Mouse (Mus musculus) midbrain, embryonic 16.5 days (tissue): ENCODE results near the gene Coro7. TPM values are rescaled to one million over a fixed set of nuclear protein-coding genes. Genes with fewer than 3 reads are reported as not detected.

Source experiments
- ATAC-seq: fragments of 200-750 bp; cut with Nextera tagmentation; 2 replicates; pipeline ENCODE4 v1.8.0; 2017; ENCODE audit warnings: moderate TSS enrichment
- H3K27ac ChIP-seq: fragments of 300-500 bp; sonication (generic); 2 replicates; pipeline ENCODE4 v1.5.1; 2014; ENCODE audit warnings: mild to moderate bottlenecking, low read length, mixed read lengths
- H3K27me3 ChIP-seq: fragments of 300-500 bp; sonication (generic); 2 replicates; pipeline ENCODE4 v1.6.1; 2014; ENCODE audit warnings: low read depth, low read length, mixed read lengths; ENCODE audit not compliant: control insufficient read depth, insufficient read depth
- H3K36me3 ChIP-seq: fragments of 300-500 bp; sonication (generic); 2 replicates; pipeline ENCODE4 v1.6.1; 2014; ENCODE audit warnings: mild to moderate bottlenecking, low read length, moderate library complexity, mixed read lengths; ENCODE audit not compliant: control insufficient read depth, insufficient read depth
- H3K4me1 ChIP-seq: fragments of 300-500 bp; sonication (generic); 2 replicates; pipeline ENCODE4 v1.6.1; 2014; ENCODE audit warnings: mild to moderate bottlenecking, low read length, mixed read lengths; ENCODE audit not compliant: control insufficient read depth, insufficient read depth
- H3K4me2 ChIP-seq: fragments of 300-500 bp; sonication (generic); 2 replicates; pipeline ENCODE4 v1.6.1; 2014; ENCODE audit warnings: mild to moderate bottlenecking, low read length, mixed read lengths
- H3K4me3 ChIP-seq: fragments of 300-500 bp; sonication (generic); 2 replicates; pipeline ENCODE4 v1.5.1; 2014; ENCODE audit warnings: low read depth, mild to moderate bottlenecking, low read length, moderate library complexity, mixed read lengths
- H3K9ac ChIP-seq: fragments of 300-500 bp; sonication (generic); 2 replicates; pipeline ENCODE4 v1.6.1; 2014; ENCODE audit warnings: low read depth, low read length, mixed read lengths
- H3K9me3 ChIP-seq: fragments of 300-500 bp; sonication (generic); replicated peaks from 2 replicates; pipeline ENCODE4 v1.6.1; 2014; ENCODE audit warnings: mild to moderate bottlenecking, low read length, mixed read lengths; ENCODE audit not compliant: control insufficient read depth, poor library complexity, severe bottlenecking
- WGBS: fragments of 180-500 bp; shearing (Covaris S2); extraction: QIAGEN DNeasy Blood & Tissue Kit; methylation state at CpG from one replicate; pipeline ENCODE4 v1.1.7; 2014; 5-methylcytosine and 5-hydroxymethylcytosine counted together
- polyA plus RNA-seq: library from polyadenylated mRNA; unstranded; fragments of >200 nt; fragmentation: Nextera tagmentation; extraction: Ambion mirVana; gene quantifications from 2 replicates; pipeline ENCODE4 v1.2.1, GENCODE M21; 2015

The Coro7 gene
- polyA plus RNA-seq, 1 experiment from 2014 or later = 36.4 TPM

DNA sequence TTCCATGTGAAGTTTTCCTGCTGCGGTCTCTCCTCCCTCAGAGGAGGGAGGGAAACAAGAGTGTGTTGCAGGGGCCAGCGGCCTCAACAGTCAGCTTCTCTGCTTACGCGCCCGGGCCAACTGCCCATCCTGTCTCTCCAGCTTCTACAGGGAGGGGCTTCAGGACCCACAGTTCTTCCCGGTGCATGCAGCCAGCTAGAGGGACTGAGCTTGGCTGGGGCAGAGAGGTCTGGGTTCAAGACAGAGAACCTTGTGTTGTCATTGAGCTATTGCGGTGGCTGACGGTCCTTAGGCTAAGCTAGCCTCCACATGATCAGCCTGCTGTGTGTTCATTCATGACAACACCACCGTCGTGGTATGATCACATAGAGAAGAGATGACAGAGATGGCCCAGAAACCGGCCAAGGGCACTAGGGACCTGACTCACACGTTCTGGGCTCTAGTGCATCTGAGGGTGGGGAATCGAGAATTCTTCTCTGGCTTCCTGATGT is 31.9 kb downstream of the Coro7 start:
- no peak for ATAC-seq
- no peaks in the 10 kb centered on the region for H3K27me3 ChIP-seq
- H3K4me1 ChIP-seq = no peaks in the 10 kb centered on the region
- WGBS = 80% methylated on average over 13 of the region's 13 CpGs
- H3K4me3 ChIP-seq = no peak overlapping the region
- H3K27ac ChIP-seq = no peak overlapping the region
- no peak overlapping the region for H3K4me2 ChIP-seq
- H3K9me3 ChIP-seq = no peaks in the 10 kb centered on the region
- H3K9ac ChIP-seq = no peak overlapping the region
- peaks cover 5% of the 10 kb centered on the region; the same call in 1 of the 2 replicates for H3K36me3 ChIP-seq

DNA sequence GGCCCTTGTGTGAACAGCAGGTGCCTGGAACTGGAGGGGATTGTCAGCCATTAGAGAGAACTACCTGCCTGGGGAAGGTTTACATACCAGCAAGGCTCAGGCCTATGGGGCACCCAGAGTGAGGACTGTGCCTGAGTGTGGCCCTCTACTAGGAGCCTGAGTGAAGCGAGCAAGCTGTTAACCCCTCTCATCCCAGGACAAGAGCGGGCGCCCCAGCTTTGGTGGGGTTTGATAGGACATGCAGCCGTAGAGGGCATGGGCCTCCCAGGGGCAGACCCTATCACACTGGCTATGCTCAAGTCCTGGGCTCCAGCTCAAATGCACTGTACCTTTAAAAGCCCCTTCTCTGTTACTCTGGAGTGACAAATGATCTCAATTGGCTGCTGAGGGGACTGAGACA is 32.7 kb downstream of the Coro7 start:
- Histone ChIP-seq H3K4me2 (no peak overlapping the region), H3K4me3 (no peak overlapping the region), H3K36me3 (peaks cover 4% of the 10 kb centered on the region; the same call in 1 of the 2 replicates), H3K4me1 (no peaks in the 10 kb centered on the region; the same call in 1 of the 2 replicates), H3K27ac (no peak overlapping the region), H3K27me3 (no peaks in the 10 kb centered on the region), H3K9ac (no peak overlapping the region), H3K9me3 (no peaks in the 10 kb centered on the region)
- WGBS = 76% methylated on average over 4 of the region's 4 CpGs
- no peak for ATAC-seq

DNA sequence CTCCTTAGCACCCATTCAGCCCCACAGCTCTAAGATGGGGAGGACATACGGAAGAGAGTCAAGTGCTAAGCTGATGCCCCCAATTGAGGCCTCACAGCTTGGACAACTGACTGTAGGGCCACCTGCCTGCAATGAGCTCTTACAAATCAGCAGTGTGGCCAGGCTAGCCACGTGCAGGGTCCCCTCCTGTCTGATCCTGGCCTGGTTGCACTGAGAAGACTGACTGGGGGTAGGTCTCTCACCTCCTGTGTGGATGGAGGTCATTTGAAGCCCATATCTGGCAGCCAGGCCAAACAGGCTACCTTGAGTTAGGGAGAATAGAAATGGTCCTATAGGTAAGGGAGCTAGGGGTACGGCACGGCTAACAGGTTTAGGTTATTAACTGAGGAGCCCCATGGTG is 33.7 kb downstream of the Coro7 start:
- ATAC-seq = no peak
- H3K9me3 ChIP-seq = no peaks in the 10 kb centered on the region
- no peak overlapping the region for H3K27ac ChIP-seq
- WGBS = 80% methylated on average over 4 of the region's 4 CpGs
- peaks cover 2% of the 10 kb centered on the region; the same call in 1 of the 2 replicates for H3K4me1 ChIP-seq
- no peaks in the 10 kb centered on the region for H3K27me3 ChIP-seq
- no peak overlapping the region for H3K9ac ChIP-seq
- no peaks in the 10 kb centered on the region; the same call in 1 of the 2 replicates for H3K36me3 ChIP-seq
- no peak overlapping the region for H3K4me2 ChIP-seq
- H3K4me3 ChIP-seq = no peak overlapping the region

DNA sequence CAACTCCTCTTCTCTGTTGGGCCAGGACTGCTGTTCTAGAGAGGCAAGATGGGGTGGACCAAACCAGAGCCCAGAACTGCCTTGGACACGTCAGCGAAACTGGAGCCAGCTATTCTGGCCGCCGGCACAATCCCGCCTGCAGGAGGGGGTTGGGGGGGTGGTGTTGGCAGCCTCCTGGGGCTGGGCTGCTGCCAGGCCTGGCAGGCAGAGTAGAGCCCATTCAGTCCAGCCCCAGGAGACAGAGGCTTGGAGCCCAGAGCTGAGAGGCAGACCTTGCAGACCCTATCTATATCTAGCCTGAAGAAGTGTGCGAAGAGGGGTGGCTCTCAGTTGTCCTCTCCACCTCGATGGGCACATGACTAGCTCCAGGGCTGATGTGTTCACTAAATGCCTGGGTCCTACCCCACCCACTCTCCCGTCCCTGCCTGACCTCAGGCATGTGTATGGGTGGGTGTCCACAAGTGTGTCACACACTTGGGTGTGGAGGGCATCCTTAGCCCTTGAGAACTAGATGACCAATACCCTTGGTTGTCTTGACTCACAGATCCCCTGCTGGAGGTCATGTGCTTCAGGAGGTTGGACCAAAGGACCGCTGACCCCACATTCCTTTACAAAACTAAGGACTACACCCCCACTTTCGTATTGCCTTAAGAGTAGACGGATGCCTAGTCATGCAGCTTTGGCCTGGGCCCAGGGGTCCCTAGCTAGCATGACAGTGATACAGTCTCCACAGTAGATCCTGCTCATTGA is 35.7 kb downstream of the Coro7 start:
- Histone ChIP-seq H3K27me3 (no peaks in the 10 kb centered on the region), H3K4me3 (no peak overlapping the region), H3K9ac (no peak overlapping the region), H3K36me3 (no peaks in the 10 kb centered on the region; the same call in 1 of the 2 replicates), H3K9me3 (no peaks in the 10 kb centered on the region), H3K27ac (no peak overlapping the region), H3K4me1 (peaks cover 7% of the 10 kb centered on the region), H3K4me2 (no peak overlapping the region)
- 68% methylated on average over 11 of the region's 11 CpGs for WGBS
- peak; percentile 46 for ATAC-seq

DNA sequence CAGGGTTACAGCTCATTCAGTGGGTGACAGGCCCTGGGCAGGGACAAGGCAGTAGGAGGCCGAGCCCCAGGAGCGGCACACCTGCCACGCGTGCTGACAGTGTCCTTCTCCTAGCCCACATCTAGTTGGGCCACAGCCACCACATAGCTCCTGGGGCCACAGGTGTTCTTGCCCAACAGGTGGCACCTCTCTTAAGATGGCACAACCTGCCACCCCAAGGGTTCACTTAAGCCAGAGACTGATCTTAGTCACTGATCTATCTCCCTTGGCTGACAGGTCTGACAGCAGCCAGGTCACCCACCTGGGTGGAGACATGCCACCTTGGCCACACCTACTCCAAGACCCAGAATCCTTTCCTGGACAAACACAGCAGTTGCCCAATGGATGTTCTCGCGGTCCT is 36.6 kb downstream of the Coro7 start:
- ATAC-seq = no peak
- H3K4me3 ChIP-seq = no peak overlapping the region
- H3K27ac ChIP-seq = 0 out of 2 replicates have a peak overlapping the region, but pooled peaks have one; percentile 5
- no peak overlapping the region for H3K9ac ChIP-seq
- 89% methylated on average over 6 of the region's 6 CpGs for WGBS
- H3K9me3 ChIP-seq = no peaks in the 10 kb centered on the region
- no peaks in the 10 kb centered on the region for H3K27me3 ChIP-seq
- no peaks in the 10 kb centered on the region for H3K36me3 ChIP-seq
- H3K4me2 ChIP-seq = no peak overlapping the region
- peaks cover 7% of the 10 kb centered on the region for H3K4me1 ChIP-seq

DNA sequence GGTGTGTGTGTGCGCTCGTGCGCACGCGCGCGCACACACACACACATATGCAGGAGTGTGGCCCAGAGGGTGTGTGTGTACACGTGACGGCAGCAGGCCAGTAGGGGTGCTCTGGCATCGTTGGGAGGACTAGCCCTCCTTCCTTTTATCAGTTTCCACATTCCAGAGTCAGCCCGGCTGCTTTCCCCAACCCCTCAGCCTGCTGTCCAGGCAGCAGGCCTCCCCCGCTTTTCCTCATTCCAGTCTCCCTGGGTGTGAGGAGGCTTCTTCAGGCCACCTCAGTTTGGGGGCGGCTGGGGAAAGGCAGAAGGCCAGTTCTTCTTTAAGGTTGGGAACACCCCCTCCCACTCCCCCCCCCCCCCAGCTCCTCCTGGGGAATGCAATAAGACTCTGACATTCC is 37.4 kb downstream of the Coro7 start:
- no peak for ATAC-seq
- peaks cover 7% of the 10 kb centered on the region for H3K4me1 ChIP-seq
- H3K27ac ChIP-seq = no peak overlapping the region
- no peaks in the 10 kb centered on the region for H3K36me3 ChIP-seq
- 42% methylated on average over 13 of the region's 13 CpGs for WGBS
- H3K4me3 ChIP-seq = no peak overlapping the region
- no peak overlapping the region for H3K4me2 ChIP-seq
- no peaks in the 10 kb centered on the region for H3K9me3 ChIP-seq
- H3K9ac ChIP-seq = no peak overlapping the region
- no peaks in the 10 kb centered on the region for H3K27me3 ChIP-seq

DNA sequence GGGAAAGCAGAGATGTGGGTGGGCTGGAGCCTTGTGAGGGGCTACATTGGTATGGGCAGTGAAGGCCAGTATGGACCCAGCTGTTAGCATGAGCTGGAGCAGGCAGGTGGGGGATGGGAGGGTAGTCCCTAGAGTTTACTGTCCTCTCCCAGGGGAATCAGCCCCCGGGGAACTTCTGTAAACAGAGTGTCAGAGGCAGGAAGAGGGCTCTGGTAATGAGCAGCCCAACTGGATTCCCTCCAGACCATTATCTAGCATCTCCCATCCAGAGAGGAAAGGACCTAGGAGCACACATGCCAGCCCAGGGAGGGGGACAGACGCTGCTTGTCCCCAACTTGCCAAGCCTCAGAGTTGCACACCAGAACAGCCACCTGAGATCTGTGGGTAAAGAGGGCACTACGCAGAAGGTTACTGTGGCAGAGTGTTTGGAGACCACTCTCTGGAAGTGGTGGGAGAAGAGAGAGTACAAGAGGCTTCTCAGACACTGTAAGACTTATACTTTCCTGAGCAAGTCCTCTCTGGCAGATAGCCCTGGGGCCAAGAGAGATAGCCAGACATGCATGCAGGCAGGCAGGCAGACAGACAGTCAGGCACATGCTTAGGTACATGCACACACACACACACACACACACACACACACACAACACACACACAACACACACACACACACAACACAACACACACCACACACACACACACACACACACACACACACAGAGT is 38.3 kb downstream of the Coro7 start:
- 61% methylated on average over 3 of the region's 3 CpGs for WGBS
- no peak overlapping the region for H3K9ac ChIP-seq
- H3K4me2 ChIP-seq = peak overlapping the region; percentile 77
- no peak overlapping the region for H3K27ac ChIP-seq
- ATAC-seq = no peak
- peaks cover 7% of the 10 kb centered on the region for H3K4me1 ChIP-seq
- H3K4me3 ChIP-seq = no peak overlapping the region
- H3K9me3 ChIP-seq = no peaks in the 10 kb centered on the region
- no peaks in the 10 kb centered on the region for H3K36me3 ChIP-seq
- no peaks in the 10 kb centered on the region for H3K27me3 ChIP-seq

DNA sequence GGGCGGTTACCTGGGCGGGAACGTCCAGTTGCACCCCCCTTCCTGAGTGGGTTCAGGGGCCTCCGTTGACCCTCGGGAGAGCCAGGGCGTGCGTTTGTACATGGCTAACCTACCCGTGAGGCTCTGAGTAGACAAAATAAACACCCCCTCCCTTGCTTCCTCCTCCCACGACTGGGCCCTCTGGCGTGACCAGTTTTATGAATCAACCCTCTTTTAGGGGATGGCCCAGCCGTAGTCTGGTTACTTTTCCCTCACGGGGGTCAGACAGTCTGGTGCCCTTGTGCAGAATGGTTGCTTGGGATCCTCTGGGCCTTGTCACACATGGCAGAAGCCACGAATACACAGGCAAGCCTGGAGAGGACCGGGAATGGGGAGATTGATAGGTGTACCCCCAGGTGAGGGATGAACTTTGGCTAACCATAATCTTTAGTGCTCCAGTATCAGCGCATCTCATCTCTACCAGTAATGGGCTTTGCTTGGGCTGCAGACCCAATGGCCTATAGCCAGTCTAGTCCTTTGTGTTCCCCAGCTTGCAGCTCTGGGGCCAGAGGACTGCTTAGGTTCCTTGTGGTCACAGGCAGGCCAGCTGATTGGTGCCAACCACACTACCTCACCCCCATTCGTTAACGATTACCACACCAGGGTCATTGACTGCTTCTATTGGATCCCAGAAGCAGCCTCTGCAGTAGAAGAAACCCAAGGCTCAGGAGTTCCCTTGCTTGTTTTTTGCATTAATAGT is 39.1 kb downstream of the Coro7 start:
- Histone ChIP-seq H3K4me2 (peak overlapping the region; percentile 77), H3K4me1 (peaks cover 7% of the 10 kb centered on the region), H3K36me3 (no peaks in the 10 kb centered on the region), H3K27me3 (no peaks in the 10 kb centered on the region), H3K9me3 (no peaks in the 10 kb centered on the region), H3K9ac (peak overlapping the region; percentile 62), H3K27ac (no peak overlapping the region), H3K4me3 (peak overlapping the region; percentile 44)
- ATAC-seq = peak; percentile 9; the same call in 1 of the 2 replicates
- 14% methylated on average over 17 of the region's 17 CpGs for WGBS
